Mouse (Mus musculus): ENCODE results near the gene Gpr156. TPM values are rescaled to one million over a fixed set of nuclear protein-coding genes. Genes with fewer than 3 reads are reported as not detected.

The Gpr156 gene
- polyA plus RNA-seq, 2 experiments, result 0.59 to 0.78 TPM

- Histone ChIP-seq H3K4me2 (replicated peaks; ENCODE audit: low read depth, low read length, severe bottlenecking) (peak overlapping the region; percentile 4; the same call in 1 of the 2 replicates), H3K27ac (replicated peaks; ENCODE audit: low read depth, low read length) (no peak overlapping the region), H3K36me3 (ENCODE audit: control insufficient read depth, insufficient read depth, low read length) (no peaks in the 10 kb centered on the region), H3K4me1 (ENCODE audit: control insufficient read depth, insufficient read depth, low read length) (peaks cover 17% of the 10 kb centered on the region), H3K4me3 (replicated peaks; ENCODE audit: low read length) (no peak overlapping the region), H3K9ac (ENCODE audit: low read depth, low read length, severe bottlenecking) (no peak overlapping the region), H3K27me3 (ENCODE audit: control insufficient read depth, insufficient read depth, low read length) (no peaks in the 10 kb centered on the region), H3K9me3 (ENCODE audit: control insufficient read depth, low read length) (no peaks in the 10 kb centered on the region)
- TF ChIP-seq POLR2A (IDR thresholded peaks at IDR 0.05; ENCODE audit: borderline replicate concordance, extremely low read depth, insufficient read depth, insufficient read length), result no peak
- 28% methylated on average over 15 of the region's 15 CpGs for whole genome bisulfite sequencing
- peak; percentile 47; the same call in 1 of the 2 replicates for ATAC-seq (ENCODE audit: low FRiP score, low read depth)
- DNase-seq (ENCODE audit: low spot score), result peak; percentile 59
Observed at GRCm38 (mm10) chr16:37963331-37964281, 47.3 kb downstream of the Gpr156 start.

- 38% methylated on average over 4 of the region's 4 CpGs for WGBS
Observed at GRCm38 (mm10) chr16:37964380-37965070, 48.2 kb downstream of the Gpr156 start.

GRCm38 (mm10) chr16:37966871-37967270 is 50.6 kb downstream of the Gpr156 start:
- Histone ChIP-seq H3K4me1 (ENCODE audit: control insufficient read depth, insufficient read depth, low read length) (peaks cover 20% of the 10 kb centered on the region), H3K4me2 (replicated peaks; ENCODE audit: low read depth, low read length, severe bottlenecking) (no peak overlapping the region), H3K9me3 (ENCODE audit: control insufficient read depth, low read length) (no peaks in the 10 kb centered on the region), H3K27me3 (ENCODE audit: control insufficient read depth, insufficient read depth, low read length) (no peaks in the 10 kb centered on the region), H3K27ac (replicated peaks; ENCODE audit: low read depth, low read length) (no peak overlapping the region), H3K9ac (ENCODE audit: low read depth, low read length, severe bottlenecking) (no peak overlapping the region), H3K36me3 (ENCODE audit: control insufficient read depth, insufficient read depth, low read length) (no peaks in the 10 kb centered on the region), H3K4me3 (replicated peaks; ENCODE audit: low read length) (no peak overlapping the region)
- 72% methylated on average over 7 of the region's 7 CpGs for WGBS
- ATAC-seq (ENCODE audit: low FRiP score, low read depth), result no peak
- TF ChIP-seq POLR2A (IDR thresholded peaks at IDR 0.05; ENCODE audit: borderline replicate concordance, extremely low read depth, insufficient read depth, insufficient read length), result no peak
- no peak for DNase-seq (ENCODE audit: low spot score)

More at GRCm38 (mm10) chr16:37964380-37965070, 48.2 kb downstream of the Gpr156 start:
- H3K27ac ChIP-seq (replicated peaks; ENCODE audit: low read depth, low read length), result no peak overlapping the region
- no peaks in the 10 kb centered on the region for H3K9me3 ChIP-seq (ENCODE audit: control insufficient read depth, low read length)
- H3K4me3 ChIP-seq (replicated peaks; ENCODE audit: low read length), result no peak overlapping the region
- no peak overlapping the region for H3K9ac ChIP-seq (ENCODE audit: low read depth, low read length, severe bottlenecking)
- peaks cover 17% of the 10 kb centered on the region for H3K4me1 ChIP-seq (ENCODE audit: control insufficient read depth, insufficient read depth, low read length)
- ATAC-seq (ENCODE audit: low FRiP score, low read depth), result peak; percentile 23; the same call in 1 of the 2 replicates
- H3K4me2 ChIP-seq (replicated peaks; ENCODE audit: low read depth, low read length, severe bottlenecking), result no peak overlapping the region
- no peaks in the 10 kb centered on the region for H3K36me3 ChIP-seq (ENCODE audit: control insufficient read depth, insufficient read depth, low read length)
- TF ChIP-seq POLR2A (IDR thresholded peaks at IDR 0.05; ENCODE audit: borderline replicate concordance, extremely low read depth, insufficient read depth, insufficient read length), result no peak
- DNase-seq (ENCODE audit: low spot score), result no peak
- H3K27me3 ChIP-seq (ENCODE audit: control insufficient read depth, insufficient read depth, low read length), result no peaks in the 10 kb centered on the region

GRCm38 (mm10) chr16:37967415-37967814 is 51.1 kb downstream of the Gpr156 start:
- Histone ChIP-seq H3K9me3 (ENCODE audit: control insufficient read depth, low read length) (no peaks in the 10 kb centered on the region), H3K4me3 (replicated peaks; ENCODE audit: low read length) (no peak overlapping the region), H3K4me1 (ENCODE audit: control insufficient read depth, insufficient read depth, low read length) (peaks cover 24% of the 10 kb centered on the region), H3K27ac (replicated peaks; ENCODE audit: low read depth, low read length) (no peak overlapping the region), H3K9ac (ENCODE audit: low read depth, low read length, severe bottlenecking) (no peak overlapping the region), H3K36me3 (ENCODE audit: control insufficient read depth, insufficient read depth, low read length) (no peaks in the 10 kb centered on the region), H3K4me2 (replicated peaks; ENCODE audit: low read depth, low read length, severe bottlenecking) (no peak overlapping the region), H3K27me3 (ENCODE audit: control insufficient read depth, insufficient read depth, low read length) (no peaks in the 10 kb centered on the region)
- DNase-seq (ENCODE audit: low spot score) (no peak), ATAC-seq (ENCODE audit: low FRiP score, low read depth) (no peak)
- 64% methylated on average over 2 of the region's 2 CpGs for WGBS
- TF ChIP-seq POLR2A (IDR thresholded peaks at IDR 0.05; ENCODE audit: borderline replicate concordance, extremely low read depth, insufficient read depth, insufficient read length), result no peak

GRCm38 (mm10) chr16:37971522-37971921 is 55.2 kb downstream of the Gpr156 start:
- WGBS, result 61% methylated on average over 5 of the region's 5 CpGs
- Histone ChIP-seq H3K9me3 (ENCODE audit: control insufficient read depth, low read length) (no peaks in the 10 kb centered on the region), H3K27ac (replicated peaks; ENCODE audit: low read depth, low read length) (no peak overlapping the region), H3K27me3 (ENCODE audit: control insufficient read depth, insufficient read depth, low read length) (no peaks in the 10 kb centered on the region), H3K4me3 (replicated peaks; ENCODE audit: low read length) (no peak overlapping the region), H3K4me2 (replicated peaks; ENCODE audit: low read depth, low read length, severe bottlenecking) (no peak overlapping the region), H3K9ac (ENCODE audit: low read depth, low read length, severe bottlenecking) (no peak overlapping the region), H3K36me3 (ENCODE audit: control insufficient read depth, insufficient read depth, low read length) (no peaks in the 10 kb centered on the region), H3K4me1 (ENCODE audit: control insufficient read depth, insufficient read depth, low read length) (peaks cover 13% of the 10 kb centered on the region)
- no peak for DNase-seq (ENCODE audit: low spot score)
- TF ChIP-seq POLR2A (IDR thresholded peaks at IDR 0.05; ENCODE audit: borderline replicate concordance, extremely low read depth, insufficient read depth, insufficient read length), result no peak
- no peak for ATAC-seq (ENCODE audit: low FRiP score, low read depth)
